Mouse (Mus musculus): ENCODE measurements around the gene H2-T24. TPM values are rescaled to one million over a fixed set of nuclear protein-coding genes. Genes with fewer than 3 reads are reported as not detected.
"Not testable (repeated sequence)": the region's sequence is repeated elsewhere in the genome, so short reads cannot be mapped to it uniquely, and the experiment has no call there.

H2-T24 gene
- polyA plus RNA-seq, 1 experiment from 2014 or later: 59.9 TPM

- Histone ChIP-seq H3K27ac (peak overlapping the region; percentile 65), H3K79me2 (ENCODE audit: inconsistent target) (peaks cover 21% of the 10 kb centered on the region), H3K4me3 (ENCODE audit: inconsistent target) (peak overlapping the region; percentile 68)
- not testable (repeated sequence) for H3K36me3 ChIP-seq (ENCODE audit: inconsistent target)
- 66% methylated on average over 7 of the region's 8 CpGs for WGBS (ENCODE audit: missing documents)
Measured at GRCm38 (mm10) chr17:36030703-36031582, 10.6 kb upstream of the H2-T24 start.

- peaks cover 21% of the 10 kb centered on the region for H3K79me2 ChIP-seq (ENCODE audit: inconsistent target)
- 95% methylated on average over 2 of the region's 4 CpGs for WGBS (ENCODE audit: missing documents)
- not testable (repeated sequence) for H3K4me3 ChIP-seq (ENCODE audit: inconsistent target); H3K27ac ChIP-seq; H3K36me3 ChIP-seq (ENCODE audit: inconsistent target)
Measured at GRCm38 (mm10) chr17:36030046-36030702, 9.8 kb upstream of the H2-T24 start.

- H3K4me3 ChIP-seq (ENCODE audit: inconsistent target): no peak overlapping the region
- 94% methylated on average over 7 of the region's 7 CpGs for WGBS (ENCODE audit: missing documents)
- H3K36me3 ChIP-seq (ENCODE audit: inconsistent target): peaks cover 6% of the 10 kb centered on the region; the same call in 1 of the 2 replicates
- H3K79me2 ChIP-seq (ENCODE audit: inconsistent target): peaks cover 21% of the 10 kb centered on the region
- no peak overlapping the region for H3K27ac ChIP-seq
Measured at GRCm38 (mm10) chr17:36028879-36029619, 8.7 kb upstream of the H2-T24 start.

GRCm38 (mm10) chr17:36027663-36028062, 7.3 kb upstream of the H2-T24 start:
- Histone ChIP-seq H3K36me3 (ENCODE audit: inconsistent target) (peaks cover 6% of the 10 kb centered on the region; the same call in 1 of the 2 replicates), H3K27ac (no peak overlapping the region), H3K79me2 (ENCODE audit: inconsistent target) (peaks cover 21% of the 10 kb centered on the region), H3K4me3 (ENCODE audit: inconsistent target) (no peak overlapping the region)
- 100% methylated on average over 4 of the region's 4 CpGs for WGBS (ENCODE audit: missing documents)

- no peak overlapping the region for H3K4me3 ChIP-seq (ENCODE audit: inconsistent target)
- WGBS (ENCODE audit: missing documents): 81% methylated on average over 4 of the region's 4 CpGs
- H3K79me2 ChIP-seq (ENCODE audit: inconsistent target): peaks cover 8% of the 10 kb centered on the region; the same call in 1 of the 2 replicates
- H3K36me3 ChIP-seq (ENCODE audit: inconsistent target): peaks cover 6% of the 10 kb centered on the region; the same call in 1 of the 2 replicates
- no peak overlapping the region for H3K27ac ChIP-seq
Measured at GRCm38 (mm10) chr17:36025901-36026300, 5.5 kb upstream of the H2-T24 start.

- peaks cover 2% of the 10 kb centered on the region; the same call in 1 of the 2 replicates for H3K79me2 ChIP-seq (ENCODE audit: inconsistent target)
- peak overlapping the region; percentile 96 for H3K27ac ChIP-seq
- no peak overlapping the region for H3K4me3 ChIP-seq (ENCODE audit: inconsistent target)
- H3K36me3 ChIP-seq (ENCODE audit: inconsistent target): peaks cover 1% of the 10 kb centered on the region; the same call in 1 of the 2 replicates
- 82% methylated on average over 5 of the region's 5 CpGs for WGBS (ENCODE audit: missing documents)
Measured at GRCm38 (mm10) chr17:36025197-36025596, 4.8 kb upstream of the H2-T24 start.

GRCm38 (mm10) chr17:36023710-36024654, 3.6 kb upstream of the H2-T24 start:
- peaks cover 13% of the 10 kb centered on the region for H3K79me2 ChIP-seq (ENCODE audit: inconsistent target)
- H3K27ac ChIP-seq: peak overlapping the region; percentile 96
- WGBS (ENCODE audit: missing documents): 28% methylated on average over 7 of the region's 9 CpGs
- H3K36me3 ChIP-seq (ENCODE audit: inconsistent target): no peaks in the 10 kb centered on the region
- H3K4me3 ChIP-seq (ENCODE audit: inconsistent target): no peak overlapping the region

- Histone ChIP-seq H3K4me3 (ENCODE audit: inconsistent target) (no peak overlapping the region), H3K36me3 (ENCODE audit: inconsistent target) (peaks cover 4% of the 10 kb centered on the region; the same call in 1 of the 2 replicates), H3K27ac (peak overlapping the region; percentile 96), H3K79me2 (ENCODE audit: inconsistent target) (peaks cover 24% of the 10 kb centered on the region)
- WGBS (ENCODE audit: missing documents): 94% methylated on average over 6 of the region's 6 CpGs
Measured at GRCm38 (mm10) chr17:36022922-36023321, 2.6 kb upstream of the H2-T24 start.

- 75% methylated on average over 9 of the region's 9 CpGs for WGBS (ENCODE audit: missing documents)
- peaks cover 12% of the 10 kb centered on the region for H3K36me3 ChIP-seq (ENCODE audit: inconsistent target)
- peak overlapping the region; percentile 96 for H3K27ac ChIP-seq
- no peak overlapping the region for H3K4me3 ChIP-seq (ENCODE audit: inconsistent target)
- peaks cover 32% of the 10 kb centered on the region for H3K79me2 ChIP-seq (ENCODE audit: inconsistent target)
Measured at GRCm38 (mm10) chr17:36022098-36022497, 1.7 kb upstream of the H2-T24 start.

GRCm38 (mm10) chr17:36021309-36021708, 949 bp upstream of the H2-T24 start:
- 88% methylated on average over 1 of the region's 1 CpGs for WGBS (ENCODE audit: missing documents)
- no peak overlapping the region for H3K4me3 ChIP-seq (ENCODE audit: inconsistent target)

GRCm38 (mm10) chr17:36019519-36019918, 841 bp downstream of the H2-T24 start:
- Histone ChIP-seq H3K27ac (peak overlapping the region; percentile 96), H3K79me2 (ENCODE audit: inconsistent target) (peaks cover 58% of the 10 kb centered on the region), H3K36me3 (ENCODE audit: inconsistent target) (peaks cover 38% of the 10 kb centered on the region), H3K4me3 (ENCODE audit: inconsistent target) (peak overlapping the region; percentile 64)
- 39% methylated on average over 3 of the region's 3 CpGs for WGBS (ENCODE audit: missing documents)

More at GRCm38 (mm10) chr17:36021309-36021708, 949 bp upstream of the H2-T24 start:
- peaks cover 40% of the 10 kb centered on the region for H3K79me2 ChIP-seq (ENCODE audit: inconsistent target)
- peak overlapping the region; percentile 96 for H3K27ac ChIP-seq
- peaks cover 20% of the 10 kb centered on the region for H3K36me3 ChIP-seq (ENCODE audit: inconsistent target)

- peak overlapping the region; percentile 96 for H3K27ac ChIP-seq
- H3K4me3 ChIP-seq (ENCODE audit: inconsistent target): peak overlapping the region; percentile 64
- peaks cover 63% of the 10 kb centered on the region for H3K79me2 ChIP-seq (ENCODE audit: inconsistent target)
- H3K36me3 ChIP-seq (ENCODE audit: inconsistent target): peaks cover 43% of the 10 kb centered on the region
- WGBS (ENCODE audit: missing documents): 55% methylated on average over 2 of the region's 2 CpGs
Measured at GRCm38 (mm10) chr17:36018979-36019378, 1.4 kb downstream of the H2-T24 start.

- Histone ChIP-seq H3K79me2 (ENCODE audit: inconsistent target) (peaks cover 63% of the 10 kb centered on the region), H3K36me3 (ENCODE audit: inconsistent target) (peaks cover 43% of the 10 kb centered on the region), H3K27ac (no peak overlapping the region), H3K4me3 (ENCODE audit: inconsistent target) (no peak overlapping the region)
- WGBS (ENCODE audit: missing documents): 96% methylated on average over 5 of the region's 5 CpGs
Measured at GRCm38 (mm10) chr17:36017046-36017445, 3.3 kb downstream of the H2-T24 start.
